Mouse (Mus musculus) cerebellum, adult (tissue): Measurements from ENCODE around the gene Nudc.

Source experiments
- ATAC-seq: cut with Nextera tagmentation; 2 replicates; pipeline ENCODE4 v1.9.2; 2017; ENCODE audit warnings: mild to moderate bottlenecking, moderate library complexity, mixed read lengths; ENCODE audit not compliant: insufficient number of reproducible peaks, low FRiP score, low TSS enrichment

The Nudc gene

GRCm38 (mm10) chr4:133545272-133546231 lies at the start of gene Nudc:
Gene Nudc (minus strand): TSS chr4:133545996.
- peak; percentile 99 for ATAC-seq

GRCm38 (mm10) chr4:133595538-133595937 lies 49.7 kb upstream of the Nudc start:
- no peak for ATAC-seq

- ATAC-seq, result no peak
Measured at GRCm38 (mm10) chr4:133592570-133592969, 46.8 kb upstream of the Nudc start.

GRCm38 (mm10) chr4:133584059-133584951 lies 38.5 kb upstream of the Nudc start, which contains the start of gene Gpn2:
Gene Gpn2 (plus strand): TSS chr4:133584362.
- ATAC-seq, result peak; percentile 79; the same call in 1 of the 2 replicates

GRCm38 (mm10) chr4:133583690-133584058 lies 37.9 kb upstream of the Nudc start:
- no peak for ATAC-seq

- ATAC-seq, result no peak
Measured at GRCm38 (mm10) chr4:133577983-133578382, 32.2 kb upstream of the Nudc start.

- ATAC-seq, result peak; percentile 13; the same call in 1 of the 2 replicates
Measured at GRCm38 (mm10) chr4:133574843-133575202, 29.0 kb upstream of the Nudc start.

- ATAC-seq, result peak; percentile 85; the same call in 1 of the 2 replicates
Measured at GRCm38 (mm10) chr4:133574070-133574842, 28.5 kb upstream of the Nudc start, which contains the start of gene Gpatch3. Gene Gpatch3 (plus strand): TSS chr4:133574745.

- ATAC-seq, result no peak
Measured at GRCm38 (mm10) chr4:133570066-133570466, 24.3 kb upstream of the Nudc start.

- no peak for ATAC-seq
Measured at GRCm38 (mm10) chr4:133569291-133570065, 23.7 kb upstream of the Nudc start.

- ATAC-seq, result no peak
Measured at GRCm38 (mm10) chr4:133567251-133567650, 21.5 kb upstream of the Nudc start.

GRCm38 (mm10) chr4:133563123-133563571 lies 17.4 kb upstream of the Nudc start:
- ATAC-seq, result peak; percentile 92

- no peak for ATAC-seq
Measured at GRCm38 (mm10) chr4:133561622-133562021, 15.8 kb upstream of the Nudc start.

GRCm38 (mm10) chr4:133559846-133560245 lies 14.1 kb upstream of the Nudc start:
- ATAC-seq, result no peak

- no peak for ATAC-seq
Measured at GRCm38 (mm10) chr4:133557041-133557717, 11.4 kb upstream of the Nudc start.

GRCm38 (mm10) chr4:133553448-133554330 lies 7.9 kb upstream of the Nudc start:
- peak; percentile 52; the same call in 1 of the 2 replicates for ATAC-seq

- 0 out of 2 replicates have a peak, but pooled peaks have one; percentile 40 for ATAC-seq
Measured at GRCm38 (mm10) chr4:133552768-133553447, 7.1 kb upstream of the Nudc start, which contains the start of gene Nr0b2. Gene Nr0b2 (plus strand): TSS chr4:133553376.
